Mouse (Mus musculus) limb, embryonic 15.5 days (tissue): Measurements from ENCODE around the gene Wnt8b. TPM values are rescaled to one million over a fixed set of nuclear protein-coding genes. Genes with fewer than 3 reads are reported as not detected.
A peak's percentile ranks its signal among the peaks of the same experiment; 100 is the strongest.

Source experiments
- ATAC-seq: fragments of 200-750 bp; cut with Nextera tagmentation; 2 replicates; pipeline ENCODE4 v1.8.0; 2017; ENCODE audit warnings: low read depth, moderate TSS enrichment; ENCODE audit not compliant: insufficient number of reproducible peaks, low FRiP score, low TSS enrichment
- H3K27ac ChIP-seq: fragments of 300-500 bp; sonication (generic); 2 replicates; pipeline ENCODE4 v1.5.1; 2015; ENCODE audit warnings: moderate library complexity, mild to moderate bottlenecking, inconsistent platforms
- H3K27me3 ChIP-seq: fragments of 300-500 bp; sonication (generic); 2 replicates; pipeline ENCODE4 v1.6.1; 2015; ENCODE audit warnings: inconsistent platforms
- H3K36me3 ChIP-seq: fragments of 300-500 bp; sonication (generic); 2 replicates; pipeline ENCODE4 v1.6.1; 2015; ENCODE audit warnings: inconsistent platforms
- H3K4me1 ChIP-seq: fragments of 300-500 bp; sonication (generic); 2 replicates; pipeline ENCODE4 v1.6.1; 2015; ENCODE audit warnings: inconsistent platforms
- H3K4me2 ChIP-seq: fragments of 300-500 bp; sonication (generic); 2 replicates; pipeline ENCODE4 v1.6.1; 2015; ENCODE audit warnings: mild to moderate bottlenecking, inconsistent platforms
- H3K4me3 ChIP-seq: fragments of 300-500 bp; sonication (generic); 2 replicates; pipeline ENCODE4 v1.5.1; 2015; ENCODE audit warnings: mild to moderate bottlenecking, inconsistent platforms
- H3K9ac ChIP-seq: fragments of 300-500 bp; sonication (generic); 2 replicates; pipeline ENCODE4 v1.6.1; 2015; ENCODE audit warnings: inconsistent platforms
- H3K9me3 ChIP-seq: fragments of 300-500 bp; sonication (generic); 2 replicates; pipeline ENCODE4 v1.6.1; 2016; ENCODE audit warnings: inconsistent platforms
- WGBS: fragments of 180-500 bp; shearing (Covaris S2); methylation state at CpG from one replicate; pipeline ENCODE4 v1.1.7; 2015; 5-methylcytosine and 5-hydroxymethylcytosine counted together
- polyA plus RNA-seq: library from polyadenylated mRNA; unstranded; fragments of >200 nt; fragmentation: Nextera tagmentation; extraction: Ambion mirVana; gene quantifications from 2 replicates; pipeline ENCODE4 v1.2.1, GENCODE M21; 2015

Gene Wnt8b
- polyA plus RNA-seq, 1 experiment from 2014 or later: not detected

- Histone ChIP-seq H3K27ac (no peak overlapping the region), H3K9me3 (no peaks in the 10 kb centered on the region), H3K9ac (no peak overlapping the region), H3K36me3 (no peaks in the 10 kb centered on the region), H3K4me1 (no peaks in the 10 kb centered on the region), H3K4me2 (no peak overlapping the region), H3K4me3 (no peak overlapping the region), H3K27me3 (no peaks in the 10 kb centered on the region)
- ATAC-seq: no peak
- WGBS: 81% methylated on average over 6 of the region's 6 CpGs
These were observed 18.0 kb upstream of the Wnt8b start for GRCm38 (mm10) chr19:44475268-44475667.

- Histone ChIP-seq H3K4me3 (no peak overlapping the region), H3K9me3 (no peaks in the 10 kb centered on the region), H3K4me2 (no peak overlapping the region), H3K27me3 (no peaks in the 10 kb centered on the region), H3K36me3 (no peaks in the 10 kb centered on the region), H3K27ac (no peak overlapping the region), H3K4me1 (no peaks in the 10 kb centered on the region), H3K9ac (no peak overlapping the region)
- no peak for ATAC-seq
- 49% methylated on average over 3 of the region's 3 CpGs for WGBS
These were observed 16.7 kb upstream of the Wnt8b start for GRCm38 (mm10) chr19:44476541-44476940.

- H3K4me3 ChIP-seq: no peak overlapping the region
- no peaks in the 10 kb centered on the region for H3K4me1 ChIP-seq
- no peak overlapping the region for H3K9ac ChIP-seq
- no peak overlapping the region for H3K27ac ChIP-seq
- H3K4me2 ChIP-seq: no peak overlapping the region
- H3K9me3 ChIP-seq: no peaks in the 10 kb centered on the region
- WGBS: 15% methylated on average over 8 of the region's 8 CpGs
- H3K36me3 ChIP-seq: no peaks in the 10 kb centered on the region
- H3K27me3 ChIP-seq: peaks cover 9% of the 10 kb centered on the region; the same call in 1 of the 2 replicates
- ATAC-seq: 0 out of 2 replicates have a peak, but pooled peaks have one; percentile 10
These were observed 6.0 kb upstream of the Wnt8b start for GRCm38 (mm10) chr19:44487266-44487665.

GRCm38 (mm10) chr19:44496511-44496910 is 3.2 kb downstream of the Wnt8b start:
- WGBS: 54% methylated on average over 8 of the region's 8 CpGs
- ATAC-seq: no peak
- H3K9me3 ChIP-seq: no peaks in the 10 kb centered on the region

GRCm38 (mm10) chr19:44496941-44497340 is 3.7 kb downstream of the Wnt8b start:
- no peak overlapping the region for H3K4me3 ChIP-seq
- no peak for ATAC-seq
- no peaks in the 10 kb centered on the region for H3K9me3 ChIP-seq
- no peak overlapping the region for H3K9ac ChIP-seq
- 73% methylated on average over 10 of the region's 10 CpGs for WGBS
- H3K27ac ChIP-seq: no peak overlapping the region
- no peak overlapping the region for H3K4me2 ChIP-seq
- no peaks in the 10 kb centered on the region for H3K4me1 ChIP-seq
- H3K36me3 ChIP-seq: no peaks in the 10 kb centered on the region
- peaks cover 13% of the 10 kb centered on the region; the same call in 1 of the 2 replicates for H3K27me3 ChIP-seq

More at GRCm38 (mm10) chr19:44496511-44496910, 3.2 kb downstream of the Wnt8b start:
- Histone ChIP-seq H3K27ac (no peak overlapping the region), H3K4me2 (no peak overlapping the region), H3K4me1 (no peaks in the 10 kb centered on the region), H3K9ac (no peak overlapping the region), H3K4me3 (no peak overlapping the region), H3K27me3 (peaks cover 16% of the 10 kb centered on the region; the same call in 1 of the 2 replicates), H3K36me3 (no peaks in the 10 kb centered on the region)

GRCm38 (mm10) chr19:44498936-44499335 is 5.7 kb downstream of the Wnt8b start:
- H3K4me1 ChIP-seq: no peaks in the 10 kb centered on the region
- WGBS: 58% methylated on average over 6 of the region's 6 CpGs
- no peak overlapping the region for H3K4me3 ChIP-seq
- ATAC-seq: no peak
- H3K9me3 ChIP-seq: no peaks in the 10 kb centered on the region
- H3K36me3 ChIP-seq: no peaks in the 10 kb centered on the region
- no peak overlapping the region for H3K4me2 ChIP-seq
- H3K9ac ChIP-seq: no peak overlapping the region
- peaks cover 15% of the 10 kb centered on the region for H3K27me3 ChIP-seq
- no peak overlapping the region for H3K27ac ChIP-seq

GRCm38 (mm10) chr19:44500240-44500639 is 7.0 kb downstream of the Wnt8b start:
- H3K27me3 ChIP-seq: peaks cover 21% of the 10 kb centered on the region
- H3K9me3 ChIP-seq: no peaks in the 10 kb centered on the region
- H3K4me1 ChIP-seq: no peaks in the 10 kb centered on the region
- H3K4me2 ChIP-seq: no peak overlapping the region
- whole genome bisulfite sequencing: 36% methylated on average over 5 of the region's 5 CpGs
- no peak overlapping the region for H3K27ac ChIP-seq
- no peak overlapping the region for H3K9ac ChIP-seq
- no peak for ATAC-seq
- H3K36me3 ChIP-seq: no peaks in the 10 kb centered on the region
- no peak overlapping the region for H3K4me3 ChIP-seq

- Histone ChIP-seq H3K9ac (no peak overlapping the region), H3K27me3 (peaks cover 22% of the 10 kb centered on the region), H3K4me1 (no peaks in the 10 kb centered on the region), H3K4me3 (no peak overlapping the region), H3K27ac (no peak overlapping the region), H3K9me3 (no peaks in the 10 kb centered on the region), H3K36me3 (no peaks in the 10 kb centered on the region), H3K4me2 (no peak overlapping the region)
- WGBS: 61% methylated on average over 6 of the region's 6 CpGs
- no peak for ATAC-seq
These were observed 8.7 kb downstream of the Wnt8b start for GRCm38 (mm10) chr19:44501925-44502324.

GRCm38 (mm10) chr19:44502741-44503140 is 9.5 kb downstream of the Wnt8b start:
- Histone ChIP-seq H3K36me3 (no peaks in the 10 kb centered on the region), H3K9ac (no peak overlapping the region), H3K27me3 (peaks cover 30% of the 10 kb centered on the region), H3K4me1 (no peaks in the 10 kb centered on the region), H3K9me3 (no peaks in the 10 kb centered on the region), H3K4me3 (no peak overlapping the region), H3K4me2 (no peak overlapping the region), H3K27ac (no peak overlapping the region)
- 69% methylated on average over 4 of the region's 4 CpGs for WGBS
- no peak for ATAC-seq

- no peak overlapping the region for H3K27ac ChIP-seq
- 4% methylated on average over 12 of the region's 12 CpGs for WGBS
- H3K4me3 ChIP-seq: peak overlapping the region; percentile 5; the same call in 1 of the 2 replicates
- H3K9ac ChIP-seq: no peak overlapping the region
- peak overlapping the region; percentile 89; the same call in 1 of the 2 replicates for H3K4me2 ChIP-seq
- peaks cover 27% of the 10 kb centered on the region for H3K4me1 ChIP-seq
- no peaks in the 10 kb centered on the region for H3K36me3 ChIP-seq
- ATAC-seq: no peak
- H3K27me3 ChIP-seq: peaks cover 81% of the 10 kb centered on the region
- H3K9me3 ChIP-seq: no peaks in the 10 kb centered on the region
These were observed 17.4 kb downstream of the Wnt8b start for GRCm38 (mm10) chr19:44510534-44511175.

GRCm38 (mm10) chr19:44511451-44512231 is 18.4 kb downstream of the Wnt8b start:
- no peak overlapping the region for H3K27ac ChIP-seq
- ATAC-seq: no peak
- H3K9me3 ChIP-seq: no peaks in the 10 kb centered on the region
- no peaks in the 10 kb centered on the region for H3K36me3 ChIP-seq
- H3K4me2 ChIP-seq: peak overlapping the region; percentile 89
- H3K9ac ChIP-seq: no peak overlapping the region
- H3K4me3 ChIP-seq: peak overlapping the region; percentile 44
- under 1% methylated on average over 66 of the region's 66 CpGs for WGBS
- H3K4me1 ChIP-seq: peaks cover 27% of the 10 kb centered on the region
- H3K27me3 ChIP-seq: peaks cover 88% of the 10 kb centered on the region

GRCm38 (mm10) chr19:44512601-44513000 is 19.3 kb downstream of the Wnt8b start:
- Histone ChIP-seq H3K27me3 (peaks cover 89% of the 10 kb centered on the region), H3K4me2 (no peak overlapping the region), H3K4me1 (peaks cover 27% of the 10 kb centered on the region), H3K4me3 (no peak overlapping the region), H3K36me3 (no peaks in the 10 kb centered on the region), H3K9me3 (no peaks in the 10 kb centered on the region), H3K27ac (no peak overlapping the region), H3K9ac (no peak overlapping the region)
- 30% methylated on average over 5 of the region's 5 CpGs for WGBS
- ATAC-seq: no peak
